Mouse (Mus musculus) E14TG2a.4 (cell line): ENCODE results near the gene BC051142.

ENCODE experiments used
- H3K27me3 ChIP-seq: 2 replicates; pipeline ENCODE4 v1.6.1; 2014; ENCODE audit warnings: low read length, control low read depth; ENCODE audit not compliant: insufficient read depth
- H3K36me3 ChIP-seq: 2 replicates; pipeline ENCODE4 v1.6.1; 2014; ENCODE audit warnings: low read length, control low read depth; ENCODE audit not compliant: insufficient read depth
- H3K4me1 ChIP-seq: replicated peaks from 2 replicates; pipeline ENCODE4 v1.6.1; 2014; ENCODE audit warnings: low read depth, low read length, control low read depth
- H3K4me3 ChIP-seq: replicated peaks from 2 replicates; pipeline ENCODE4 v1.5.1; 2014; ENCODE audit warnings: mild to moderate bottlenecking, low read length
- H3K9me3 ChIP-seq: 2 replicates; pipeline ENCODE4 v1.6.1; 2014; ENCODE audit warnings: low read length, control low read depth
- CTCF ChIP-seq: conservative IDR thresholded peaks from 2 replicates; pipeline ENCODE4 v1.5.1; 2014; ENCODE audit warnings: low read length
- NANOG ChIP-seq: IDR thresholded peaks from 2 replicates; pipeline ENCODE4 v1.6.1; 2014; ENCODE audit warnings: borderline replicate concordance, low read length, mixed read lengths
- POU5F1 ChIP-seq: IDR thresholded peaks from 2 replicates; pipeline ENCODE4 v1.6.1; 2014; ENCODE audit warnings: low read length, borderline replicate concordance

The BC051142 gene

DNA sequence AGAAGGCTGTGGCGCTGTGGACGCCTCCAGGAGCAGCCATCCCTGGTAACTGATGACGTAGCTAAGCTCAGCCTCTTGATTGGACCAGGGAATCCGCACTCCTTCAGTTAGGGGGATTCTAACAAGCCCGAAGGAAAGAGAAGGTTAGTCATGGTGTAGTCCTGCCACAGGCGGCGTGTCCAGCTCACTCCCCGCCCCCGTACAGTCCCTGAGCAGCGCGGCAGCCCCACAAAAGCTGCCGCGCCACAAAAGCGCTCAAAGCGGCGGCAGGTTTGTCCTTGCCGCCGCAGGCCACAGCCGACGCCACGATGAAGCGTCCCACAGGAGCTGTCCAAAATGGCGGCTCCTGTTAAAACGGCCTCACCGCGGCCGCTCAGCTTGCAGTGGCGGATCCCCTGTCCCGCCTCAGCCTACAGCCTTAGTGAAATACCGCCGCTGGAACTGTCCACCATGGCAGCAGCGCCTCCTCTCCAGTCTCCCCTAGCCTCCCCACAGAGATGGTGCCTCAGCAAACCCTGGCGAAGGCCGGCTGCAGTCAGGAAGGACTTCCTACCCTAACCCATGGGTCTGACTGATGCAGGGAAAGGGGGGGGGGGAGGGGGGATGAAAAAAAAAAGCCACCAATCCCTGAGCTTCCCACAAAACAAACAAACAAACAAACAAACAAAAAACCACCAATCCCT, at the start of gene BC051142:
TSS of gene BC051142 (plus strand) at position 110 of the 683 bp plus-strand sequence.
- H3K9me3 ChIP-seq = peaks cover 4% of the 10 kb centered on the region
- TF ChIP-seq POU5F1 = no peak
- TF ChIP-seq NANOG = no peak
- TF ChIP-seq CTCF = no peak
- H3K36me3 ChIP-seq = no peaks in the 10 kb centered on the region
- H3K4me3 ChIP-seq = peak within 1 kb of the TSS; percentile 86
- H3K27me3 ChIP-seq = peaks cover 33% of the 10 kb centered on the region
- H3K4me1 ChIP-seq = peaks cover 8% of the 10 kb centered on the region

DNA sequence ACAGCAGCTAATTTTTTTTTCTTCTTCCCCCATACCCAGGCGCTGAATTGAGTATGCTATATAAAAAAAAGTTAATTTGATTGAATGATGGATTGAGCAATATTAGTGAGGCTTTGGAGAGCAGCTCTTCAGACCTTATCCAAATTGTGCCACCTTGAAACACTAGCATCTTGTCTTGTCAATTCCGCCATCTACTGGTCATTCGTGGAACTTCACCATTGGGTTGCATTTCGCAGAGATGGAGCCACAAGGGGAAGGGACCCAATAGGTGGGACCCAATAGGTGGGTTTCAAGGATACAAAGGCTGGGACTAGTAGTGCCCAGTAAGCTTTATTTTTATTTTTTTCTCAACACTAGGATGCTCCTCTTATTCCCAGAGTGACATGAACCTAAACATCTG, 49.2 kb upstream of the BC051142 start:
- TF ChIP-seq NANOG (no peak), CTCF (peak; percentile 95), POU5F1 (no peak)
- H3K9me3 ChIP-seq = peaks cover 13% of the 10 kb centered on the region; the same call in 1 of the 2 replicates
- H3K36me3 ChIP-seq = no peaks in the 10 kb centered on the region

DNA sequence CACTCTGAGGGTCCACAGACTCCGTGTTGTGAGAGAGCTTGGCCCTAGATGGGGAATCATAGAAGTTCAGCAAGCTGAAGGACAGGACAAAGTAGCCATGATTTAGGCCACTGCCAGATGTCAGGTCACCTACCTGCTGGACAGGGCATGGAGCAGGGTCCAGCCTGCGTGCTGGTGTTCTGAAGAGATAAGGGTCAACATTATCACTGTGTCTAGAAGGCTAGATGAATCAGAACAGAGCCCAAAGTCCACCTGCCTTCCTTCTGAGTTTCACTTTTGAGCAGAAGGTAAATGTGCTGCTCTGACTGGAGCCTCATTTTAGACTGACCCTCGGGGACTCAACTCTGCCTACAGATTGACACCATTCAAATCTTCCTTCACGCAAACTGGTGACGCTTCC, 44.1 kb upstream of the BC051142 start, which contains the start of gene Btnl2:
TSS of gene Btnl2 (plus strand) at position 284 of the 400 bp plus-strand sequence.
- peaks cover 13% of the 10 kb centered on the region; the same call in 1 of the 2 replicates for H3K9me3 ChIP-seq
- TF ChIP-seq NANOG (no peak), POU5F1 (no peak), CTCF (no peak)
- peaks cover 18% of the 10 kb centered on the region for H3K27me3 ChIP-seq
- no peak within 1 kb of the TSS for H3K4me3 ChIP-seq
- H3K4me1 ChIP-seq = no peaks in the 10 kb centered on the region
- H3K36me3 ChIP-seq = no peaks in the 10 kb centered on the region

More for the DNA sequence above, 49.2 kb upstream of the BC051142 start:
- Histone ChIP-seq H3K27me3 (peaks cover 13% of the 10 kb centered on the region), H3K4me3 (no peak overlapping the region), H3K4me1 (no peaks in the 10 kb centered on the region)

DNA sequence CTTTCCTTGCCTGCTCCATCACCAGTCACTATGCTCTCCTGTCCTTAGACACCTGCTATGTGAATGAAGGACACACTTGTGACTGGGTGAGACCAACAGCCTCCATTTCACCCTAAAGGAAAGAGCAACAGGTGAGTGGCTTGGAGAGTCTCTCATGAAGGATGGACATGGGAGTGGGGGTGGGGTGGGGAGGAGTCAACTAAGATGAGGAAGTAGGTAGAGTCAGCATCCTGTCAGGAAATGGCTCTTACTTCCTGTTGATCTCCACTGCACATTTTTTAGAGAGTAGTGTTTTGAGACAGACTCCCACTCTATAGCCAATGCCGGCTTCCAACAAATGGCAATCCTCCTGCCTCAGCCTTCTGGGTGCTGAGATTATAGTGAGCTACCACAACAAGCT, 43.7 kb upstream of the BC051142 start:
- no peaks in the 10 kb centered on the region for H3K36me3 ChIP-seq
- H3K27me3 ChIP-seq = peaks cover 18% of the 10 kb centered on the region
- H3K4me1 ChIP-seq = no peaks in the 10 kb centered on the region
- H3K9me3 ChIP-seq = peaks cover 13% of the 10 kb centered on the region; the same call in 1 of the 2 replicates
- TF ChIP-seq NANOG (no peak), CTCF (no peak), POU5F1 (no peak)
- H3K4me3 ChIP-seq = no peak overlapping the region

DNA sequence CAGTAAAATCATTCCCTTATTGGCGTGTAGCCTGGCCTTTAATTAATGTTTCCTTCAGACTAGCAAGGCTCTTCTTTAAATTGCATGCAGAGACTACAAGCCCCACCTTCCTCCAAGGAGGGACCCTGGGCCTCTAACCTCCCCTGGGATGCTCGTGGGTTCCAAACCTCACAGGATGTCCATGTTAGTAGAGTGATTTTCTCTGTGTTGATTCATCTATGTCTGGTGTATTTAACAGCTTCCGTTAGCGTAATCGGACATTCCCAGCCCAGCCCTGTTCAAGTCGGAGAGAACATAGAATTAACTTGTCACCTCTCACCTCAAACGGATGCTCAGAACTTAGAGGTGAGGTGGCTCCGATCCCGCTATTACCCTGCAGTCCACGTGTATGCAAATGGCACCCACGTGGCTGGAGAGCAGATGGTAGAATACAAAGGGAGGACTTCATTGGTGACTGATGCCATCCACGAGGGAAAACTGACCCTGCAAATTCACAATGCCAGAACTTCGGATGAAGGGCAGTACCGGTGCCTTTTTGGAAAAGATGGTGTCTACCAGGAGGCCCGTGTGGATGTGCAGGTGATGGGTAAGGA, 35.6 kb upstream of the BC051142 start:
- TF ChIP-seq POU5F1 (no peak), CTCF (no peak), NANOG (no peak)
- Histone ChIP-seq H3K36me3 (no peaks in the 10 kb centered on the region), H3K27me3 (peaks cover 9% of the 10 kb centered on the region; the same call in 1 of the 2 replicates), H3K4me3 (no peak overlapping the region), H3K9me3 (no peaks in the 10 kb centered on the region), H3K4me1 (no peaks in the 10 kb centered on the region)

DNA sequence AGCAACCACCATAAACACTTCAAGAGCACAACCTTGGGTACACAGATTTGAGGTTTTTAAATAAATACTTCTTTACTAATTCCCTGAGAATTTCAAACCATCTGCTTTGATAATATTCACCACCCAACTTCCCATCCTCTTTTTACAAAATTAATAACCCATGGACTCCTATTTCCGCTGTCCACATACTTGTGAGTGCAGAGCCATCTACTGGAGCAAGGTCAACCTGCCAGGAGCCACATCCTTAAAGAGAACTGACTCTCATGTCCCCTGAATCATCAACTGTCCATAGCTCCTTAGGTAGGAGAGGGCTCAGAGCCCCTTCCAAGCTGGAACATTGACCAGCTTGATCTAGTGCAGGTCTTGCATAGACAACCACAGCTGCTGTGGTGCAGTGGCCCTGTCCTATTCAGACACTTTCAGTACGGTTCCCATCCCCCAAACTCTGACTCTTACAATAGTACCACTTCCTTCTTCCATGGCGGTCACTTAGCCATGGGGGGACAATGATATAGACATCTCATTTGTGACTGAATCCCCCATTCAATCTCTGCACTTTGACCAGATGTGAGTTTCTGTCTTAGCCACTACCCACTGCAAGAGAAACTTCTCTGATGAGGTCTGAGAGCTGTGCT, 34.8 kb upstream of the BC051142 start:
- no peak for TF ChIP-seq NANOG
- TF ChIP-seq CTCF = no peak
- no peak for TF ChIP-seq POU5F1

DNA sequence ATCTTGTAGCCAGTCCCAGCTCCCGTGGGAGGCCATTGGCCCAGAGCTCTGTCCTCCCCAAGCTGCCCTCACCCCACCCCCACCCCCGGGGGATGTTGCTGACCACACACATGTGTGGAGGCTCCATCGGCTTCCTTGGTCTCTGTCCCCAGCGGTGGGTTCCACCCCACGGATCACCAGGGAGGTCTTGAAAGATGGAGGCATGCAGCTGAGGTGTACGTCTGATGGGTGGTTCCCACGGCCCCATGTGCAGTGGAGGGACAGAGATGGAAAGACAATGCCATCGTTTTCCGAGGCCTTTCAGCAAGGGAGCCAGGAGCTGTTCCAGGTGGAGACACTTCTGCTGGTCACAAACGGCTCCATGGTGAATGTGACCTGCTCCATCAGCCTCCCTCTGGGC, 33.6 kb upstream of the BC051142 start:
- Histone ChIP-seq H3K27me3 (0 out of 2 replicates have a peak, but pooled peaks cover 11% of the 10 kb centered on the region), H3K36me3 (no peaks in the 10 kb centered on the region), H3K9me3 (no peaks in the 10 kb centered on the region), H3K4me3 (no peak overlapping the region), H3K4me1 (no peaks in the 10 kb centered on the region)
- TF ChIP-seq POU5F1 (no peak), CTCF (no peak), NANOG (no peak)

More for the DNA sequence above, 34.8 kb upstream of the BC051142 start:
- Histone ChIP-seq H3K36me3 (no peaks in the 10 kb centered on the region), H3K4me3 (no peak overlapping the region), H3K27me3 (0 out of 2 replicates have a peak, but pooled peaks cover 10% of the 10 kb centered on the region), H3K4me1 (no peaks in the 10 kb centered on the region), H3K9me3 (no peaks in the 10 kb centered on the region)

DNA sequence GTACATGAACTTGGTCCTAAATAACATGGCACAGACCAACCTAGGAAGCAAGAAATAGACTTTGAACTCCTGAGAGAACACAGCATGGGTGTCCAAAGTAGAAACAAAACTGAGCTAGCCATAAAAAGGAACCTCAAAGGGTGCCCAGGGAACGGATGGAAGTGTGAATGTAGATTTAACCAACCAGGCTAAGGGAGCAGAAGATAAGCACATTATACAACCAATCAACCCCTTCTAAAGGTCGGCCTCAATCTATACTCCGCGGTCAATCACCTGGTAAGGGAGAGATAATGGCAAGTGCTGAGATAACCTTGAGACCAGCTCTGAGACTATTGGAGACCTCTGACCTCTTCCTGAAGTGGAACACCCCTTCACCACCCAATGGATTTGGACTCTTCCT, 28.1 kb upstream of the BC051142 start:
- Histone ChIP-seq H3K36me3 (no peaks in the 10 kb centered on the region), H3K4me1 (no peaks in the 10 kb centered on the region), H3K4me3 (no peak overlapping the region), H3K9me3 (no peaks in the 10 kb centered on the region), H3K27me3 (peaks cover 15% of the 10 kb centered on the region)
- TF ChIP-seq NANOG = no peak
- TF ChIP-seq CTCF = no peak
- TF ChIP-seq POU5F1 = no peak
